Mouse (Mus musculus) right cerebral cortex, adult 18-20 months (tissue): ENCODE data around the gene Tbca.

ENCODE experiments used
- DNase-seq: peaks from one replicate; pipeline ENCODE4 v3.0.0; 2022; ENCODE audit warnings: mixed read lengths

Gene Tbca

DNA sequence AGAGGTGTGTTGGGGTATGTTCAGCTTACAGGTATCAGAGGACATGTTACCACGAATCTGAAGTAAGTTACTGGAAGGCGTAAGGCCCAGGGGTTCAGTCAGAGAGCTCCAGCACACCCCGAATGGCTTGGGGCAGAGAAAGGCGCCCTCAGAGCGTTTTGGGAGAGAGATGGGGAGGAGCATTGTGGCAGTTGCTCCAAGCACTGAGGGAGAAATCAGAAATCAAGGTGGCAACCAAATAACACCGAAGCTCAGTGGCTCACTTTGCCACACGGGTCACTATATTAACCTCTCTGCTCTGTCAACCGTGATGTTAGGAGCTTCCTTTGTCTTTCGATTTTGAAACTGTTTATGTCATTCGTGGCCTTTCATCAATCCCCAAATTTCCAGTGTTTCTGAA lies 93.5 kb downstream of the Tbca start:
- no peak for DNase-seq

DNA sequence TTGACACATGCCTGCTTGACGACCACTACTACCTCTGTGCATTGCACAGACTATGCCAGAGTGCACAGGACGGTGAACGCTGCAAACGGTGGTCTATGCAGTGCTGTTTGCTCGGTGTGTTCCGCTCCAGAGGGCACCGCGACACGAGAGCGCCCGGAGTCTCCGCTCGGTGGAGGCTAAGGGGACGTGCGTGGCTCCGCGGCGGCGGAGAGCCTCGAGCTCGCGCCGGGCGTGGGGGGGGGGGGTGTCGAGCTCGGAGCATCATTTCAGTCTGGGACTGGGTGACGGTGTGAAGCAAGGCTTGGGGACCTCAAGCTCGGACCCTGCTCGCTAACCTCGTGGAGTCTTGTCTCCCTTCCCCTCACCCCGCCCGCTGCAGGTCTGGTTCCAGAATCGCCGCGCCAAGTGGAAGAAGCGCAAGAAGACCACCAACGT lies 94.0 kb downstream of the Tbca start:
- no peak for DNase-seq

DNA sequence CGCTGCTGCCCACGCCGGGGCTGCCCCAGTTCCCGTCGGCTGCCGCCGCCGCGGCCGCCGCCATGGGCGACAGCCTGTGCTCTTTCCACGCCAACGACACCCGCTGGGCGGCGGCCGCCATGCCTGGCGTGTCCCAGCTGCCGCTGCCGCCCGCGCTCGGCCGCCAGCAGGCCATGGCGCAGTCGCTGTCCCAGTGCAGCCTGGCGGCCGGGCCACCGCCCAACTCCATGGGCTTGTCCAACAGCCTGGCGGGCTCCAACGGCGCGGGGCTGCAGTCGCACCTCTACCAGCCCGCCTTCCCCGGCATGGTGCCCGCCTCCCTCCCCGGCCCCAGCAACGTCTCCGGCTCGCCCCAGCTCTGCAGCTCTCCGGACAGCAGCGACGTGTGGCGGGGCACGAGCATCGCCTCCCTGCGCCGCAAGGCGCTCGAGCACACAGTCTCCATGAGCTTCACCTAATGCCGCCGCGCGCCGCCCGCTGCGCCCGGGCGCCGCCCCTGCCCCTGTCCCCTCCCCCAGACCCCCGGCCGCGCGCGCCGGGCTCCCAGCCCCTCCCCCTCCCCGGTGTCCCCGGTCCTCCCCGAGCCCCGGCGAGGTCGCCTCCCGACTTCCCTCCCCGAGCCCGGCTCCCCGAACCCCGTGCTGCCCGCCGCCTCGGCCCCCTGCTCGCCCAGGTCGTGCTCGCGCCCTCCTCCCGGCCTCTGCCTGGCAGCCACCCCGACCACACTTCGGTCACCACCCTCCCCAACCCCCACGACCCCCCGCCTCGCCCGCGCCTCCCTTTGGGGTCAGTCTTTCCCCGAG lies 94.7 kb downstream of the Tbca start:
- DNase-seq: no peak

DNA sequence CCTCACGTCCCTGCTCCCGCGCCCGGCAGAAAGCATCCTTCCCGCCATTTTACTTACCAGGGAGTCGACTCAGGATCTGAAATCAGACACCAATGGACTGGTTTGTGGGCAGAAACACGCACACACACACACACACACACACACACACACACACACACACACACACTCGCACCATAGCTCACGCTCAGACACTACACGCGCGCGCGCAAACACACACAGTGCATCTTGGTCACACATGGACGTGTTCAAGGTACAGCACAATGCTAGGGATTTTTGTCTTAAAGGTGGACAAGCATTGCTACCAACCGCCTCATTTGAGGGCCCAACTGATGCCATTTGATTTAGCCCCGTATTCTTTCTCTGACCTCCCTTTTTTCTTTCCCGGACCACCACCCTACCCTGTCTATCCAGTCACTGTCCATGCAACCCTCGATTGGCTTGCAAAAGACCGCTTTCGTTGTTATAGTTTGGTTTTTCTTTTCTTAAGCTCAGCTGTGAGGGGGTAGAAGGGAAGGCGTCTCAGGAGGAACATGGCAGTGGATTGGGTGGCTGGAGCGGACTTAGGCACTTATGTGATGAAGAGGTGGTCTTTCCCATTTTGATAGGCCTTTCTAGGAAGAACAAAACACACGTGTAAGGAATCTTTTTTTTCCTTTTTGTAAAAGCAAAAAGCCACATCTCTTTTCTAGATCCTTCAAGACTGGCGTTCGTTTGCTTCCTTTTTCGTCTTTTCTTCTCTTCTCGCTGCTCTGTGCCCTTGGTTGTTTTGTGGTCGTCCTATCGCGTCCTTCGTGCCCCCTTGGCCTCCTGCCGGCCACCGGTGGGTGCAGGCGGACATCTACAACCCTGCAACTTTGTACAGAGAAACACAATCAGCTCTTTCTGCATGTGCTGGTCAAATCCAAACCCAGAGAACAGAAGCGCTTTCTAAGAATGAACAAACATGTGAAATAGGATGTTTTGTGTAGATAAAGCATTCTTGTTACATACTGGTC lies 95.6 kb downstream of the Tbca start:
- no peak for DNase-seq

DNA sequence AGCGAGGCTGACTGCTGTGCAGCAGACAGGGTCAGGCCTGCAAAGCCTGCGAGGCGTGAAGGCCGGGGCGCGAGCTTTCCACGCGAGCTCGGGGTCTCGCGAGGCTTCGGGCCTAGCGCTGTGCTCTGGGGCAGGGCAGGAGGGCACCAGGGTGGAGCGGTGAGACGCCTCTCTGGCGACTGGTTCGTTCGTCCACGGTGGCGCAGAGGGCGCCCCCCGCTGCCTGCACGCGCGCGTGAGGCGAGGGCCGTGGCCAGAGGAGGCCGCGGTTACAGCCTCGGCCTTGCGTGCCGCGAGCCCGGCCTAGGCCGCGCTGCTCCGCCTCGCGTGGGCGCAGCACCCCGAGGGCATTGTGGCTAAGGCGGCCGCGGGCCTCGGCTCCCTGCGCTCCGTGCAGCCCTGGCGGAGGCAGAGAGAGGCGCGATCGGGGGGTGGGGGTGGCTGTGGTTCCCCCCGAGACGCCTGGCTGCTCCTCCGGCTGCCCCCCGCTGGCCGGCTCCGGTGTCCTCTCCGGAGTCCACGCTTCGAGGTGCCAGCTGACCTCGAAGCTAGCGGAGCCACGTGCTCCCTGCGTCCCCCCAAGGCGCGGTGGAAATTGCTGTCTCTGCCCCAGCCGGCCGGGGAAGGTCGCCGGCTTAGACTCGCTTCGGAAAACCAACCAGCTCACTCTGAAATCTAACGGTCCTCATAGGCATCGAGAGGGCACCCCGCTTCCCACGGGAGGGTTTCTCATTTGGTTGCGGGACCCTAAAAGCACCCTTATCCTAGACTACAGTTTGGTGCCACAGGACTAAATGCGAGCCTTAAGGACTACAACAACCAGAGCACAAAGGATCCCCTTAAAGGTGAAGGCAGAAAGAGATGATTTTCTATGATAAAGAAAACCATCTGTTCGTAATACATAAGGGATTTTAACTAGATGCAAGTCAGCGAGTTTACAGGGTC lies 96.9 kb downstream of the Tbca start:
- no peak for DNase-seq
